Mouse (Mus musculus): ENCODE measurements around the gene Khnyn.

DNA sequence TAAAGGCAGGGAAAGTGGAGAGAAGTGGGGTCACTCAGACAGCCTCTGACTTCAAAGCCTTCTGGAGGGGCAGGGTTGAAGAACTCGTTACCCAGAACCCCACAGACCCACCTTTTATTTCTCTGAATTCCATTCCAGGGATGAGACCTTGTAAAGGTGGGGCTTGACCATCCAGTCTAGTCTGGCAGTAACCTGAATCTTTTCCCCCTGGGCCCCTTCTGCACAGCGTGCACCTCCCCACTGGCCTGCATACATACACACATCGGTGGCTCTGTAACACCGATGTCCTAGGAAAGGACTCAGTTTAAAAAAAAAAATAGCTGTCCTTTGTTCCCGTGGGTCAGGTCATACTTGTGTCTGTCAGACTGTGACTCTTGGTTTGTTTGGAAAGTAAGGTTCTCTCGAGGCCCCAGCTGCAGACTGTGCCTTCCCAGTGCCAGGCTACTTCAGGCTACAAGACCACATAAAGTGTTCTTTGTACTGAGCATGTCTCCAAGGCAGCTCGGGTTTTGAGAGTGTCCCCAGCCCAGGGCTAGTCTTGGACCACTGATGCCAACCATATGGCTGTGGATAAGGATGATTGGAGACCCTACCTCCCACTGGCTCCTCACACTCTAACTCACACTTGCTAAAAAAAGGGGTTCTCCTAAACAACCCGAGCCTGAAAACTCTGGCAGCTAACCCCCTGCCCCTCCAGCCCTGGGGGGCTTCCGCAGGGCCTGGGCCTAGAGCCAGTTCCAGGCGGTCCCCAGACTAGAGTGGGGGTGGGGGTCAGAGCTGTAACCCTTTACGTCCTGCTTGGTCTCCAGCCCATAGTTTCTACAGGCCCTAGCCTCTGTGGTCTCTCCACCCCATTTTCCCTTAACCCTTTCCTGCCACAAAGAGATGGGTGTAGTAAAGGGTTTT, 31.8 kb upstream of the Khnyn start:
- TF ChIP-seq CTCF (IDR thresholded peaks at IDR 0.05; ENCODE audit: borderline replicate concordance, insufficient read depth, low read depth, low read length): no peak
- no peak for TF ChIP-seq POLR2A (IDR thresholded peaks at IDR 0.05; ENCODE audit: borderline replicate concordance, insufficient read depth, low read length)
